Mouse (Mus musculus) erythroblast, embryonic 14.5 days (primary cell): Measurements from ENCODE around the gene Akap13.

Experiments used
- GATA1 ChIP-seq: IDR thresholded peaks from 2 replicates; pipeline ENCODE4 v1.6.1; 2012; ENCODE audit warnings: low read length, inconsistent platforms, mixed read lengths
- TAL1 ChIP-seq: IDR thresholded peaks from 3 replicates; pipeline ENCODE4 v1.6.1; 2012; ENCODE audit warnings: low read length, inconsistent platforms, mixed read lengths

- TF ChIP-seq GATA1: no peak
- no peak for TF ChIP-seq TAL1
These were observed 83.8 kb downstream of the Akap13 start for GRCm38 (mm10) chr7:75539168-75539567.
